Mouse (Mus musculus) cerebellum, adult 2 months (tissue): ENCODE measurements around the gene Mvb12b.

ENCODE experiments used
- CTCF ChIP-seq: fragments of 200-500 bp; IDR thresholded peaks from 2 replicates; pipeline ENCODE4 v1.5.1; 2011; ENCODE audit warnings: low read depth, mild to moderate bottlenecking, control low read depth, low read length, moderate library complexity, borderline replicate concordance; ENCODE audit not compliant: insufficient read depth
- POLR2A ChIP-seq: fragments of 200-500 bp; IDR thresholded peaks from 2 replicates; pipeline ENCODE4 v1.6.1; 2011; ENCODE audit warnings: low read length, control low read depth, borderline replicate concordance; ENCODE audit not compliant: insufficient read depth

DNA sequence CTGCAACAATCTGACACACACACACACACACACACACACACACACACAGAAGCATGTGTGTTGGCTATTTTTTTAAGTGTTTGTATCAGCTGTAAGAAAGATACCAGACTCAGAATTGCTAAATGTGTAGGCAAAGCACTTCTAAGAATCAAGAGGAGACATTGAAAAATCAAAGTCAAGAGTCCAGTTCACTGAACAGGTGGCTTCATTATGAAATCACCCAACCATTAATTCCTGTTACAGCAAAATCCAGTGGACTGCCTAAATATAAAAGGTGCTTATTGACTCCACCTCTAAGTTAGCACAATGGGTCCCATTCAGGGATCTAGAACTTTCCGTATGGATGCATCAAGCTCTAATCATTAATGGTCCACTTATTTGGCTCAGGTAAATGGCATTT is 103.0 kb downstream of the Mvb12b start:
- TF ChIP-seq CTCF: no peak
- TF ChIP-seq POLR2A: no peak
